Mouse (Mus musculus): ENCODE data around the gene Celf2. TPM values are rescaled to one million over a fixed set of nuclear protein-coding genes. Genes with fewer than 3 reads are reported as not detected.

Celf2 gene
- total RNA-seq, 1 experiment = 3.7 TPM

- H3K36me3 ChIP-seq (ENCODE audit: control insufficient read depth, insufficient read depth, low read length, poor library complexity, severe bottlenecking) = no peaks in the 10 kb centered on the region
- no peak overlapping the region for H3K9ac ChIP-seq (ENCODE audit: insufficient read depth, low read depth, low read length, poor library complexity, severe bottlenecking)
- H3K4me1 ChIP-seq (ENCODE audit: control insufficient read depth in 2 of 2, insufficient read depth in 2 of 2, low read length in 2 of 2, poor library complexity in 1 of 2) = no peaks in the 10 kb centered on the region
- DNase-seq (ENCODE audit: low read depth, low spot score) = no peak
- no peak overlapping the region for H3K27ac ChIP-seq (ENCODE audit: insufficient read depth, low read depth, low read length, poor library complexity, severe bottlenecking)
- TF ChIP-seq ZNF384 (IDR thresholded peaks at IDR 0.05; ENCODE audit: low read depth, low read length) = no peak
- TF ChIP-seq CHD2 (IDR thresholded peaks at IDR 0.05; ENCODE audit: low read depth, low read length) = no peak
- TF ChIP-seq HCFC1 (IDR thresholded peaks at IDR 0.05; ENCODE audit: borderline replicate concordance, insufficient read depth, low read length) = no peak
- no peak for TF ChIP-seq ZC3H11A (IDR thresholded peaks at IDR 0.05; ENCODE audit: borderline replicate concordance, low read depth, low read length)
- no peak for TF ChIP-seq MAFK (IDR thresholded peaks at IDR 0.05; ENCODE audit: insufficient read depth, low read depth, low read length)
- no peaks in the 10 kb centered on the region for H3K9me3 ChIP-seq (ENCODE audit: control insufficient read depth, insufficient read depth, low read depth, low read length)
- H3K4me3 ChIP-seq (ENCODE audit: insufficient read depth in 1 of 2, low read depth in 1 of 2, low read length in 2 of 2, poor library complexity in 1 of 2, severe bottlenecking in 1 of 2) = no peak overlapping the region
- in situ Hi-C loops (cut with MboI; ENCODE audit: low sequenced_read_pairs in 2 of 2, unreplicated experiment in 2 of 2) = no loop called here
These were observed 523.7 kb downstream of the Celf2 start for GRCm38 (mm10) chr2:6985706-6986105.

- Histone ChIP-seq H3K9me3 (ENCODE audit: control insufficient read depth, insufficient read depth, low read depth, low read length) (no peaks in the 10 kb centered on the region), H3K4me3 (ENCODE audit: insufficient read depth in 1 of 2, low read depth in 1 of 2, low read length in 2 of 2, poor library complexity in 1 of 2, severe bottlenecking in 1 of 2) (no peak overlapping the region), H3K36me3 (ENCODE audit: control insufficient read depth, insufficient read depth, low read length, poor library complexity, severe bottlenecking) (no peaks in the 10 kb centered on the region), H3K27ac (ENCODE audit: insufficient read depth, low read depth, low read length, poor library complexity, severe bottlenecking) (no peak overlapping the region), H3K4me1 (ENCODE audit: control insufficient read depth in 2 of 2, insufficient read depth in 2 of 2, low read length in 2 of 2, poor library complexity in 1 of 2) (no peaks in the 10 kb centered on the region), H3K9ac (ENCODE audit: insufficient read depth, low read depth, low read length, poor library complexity, severe bottlenecking) (no peak overlapping the region)
- no peak for TF ChIP-seq ZNF384 (IDR thresholded peaks at IDR 0.05; ENCODE audit: low read depth, low read length)
- TF ChIP-seq MAFK (IDR thresholded peaks at IDR 0.05; ENCODE audit: insufficient read depth, low read depth, low read length) = no peak
- TF ChIP-seq CHD2 (IDR thresholded peaks at IDR 0.05; ENCODE audit: low read depth, low read length) = no peak
- no peak for TF ChIP-seq HCFC1 (IDR thresholded peaks at IDR 0.05; ENCODE audit: borderline replicate concordance, insufficient read depth, low read length)
- no peak for TF ChIP-seq ZC3H11A (IDR thresholded peaks at IDR 0.05; ENCODE audit: borderline replicate concordance, low read depth, low read length)
- in situ Hi-C loops (cut with MboI; ENCODE audit: low sequenced_read_pairs in 2 of 2, unreplicated experiment in 2 of 2) = no loop called here
- no peak for DNase-seq (ENCODE audit: low read depth, low spot score)
These were observed 525.5 kb downstream of the Celf2 start for GRCm38 (mm10) chr2:6983902-6984301.

- no peaks in the 10 kb centered on the region for H3K4me1 ChIP-seq (ENCODE audit: control insufficient read depth in 2 of 2, insufficient read depth in 2 of 2, low read length in 2 of 2, poor library complexity in 1 of 2)
- no peak for TF ChIP-seq ZC3H11A (IDR thresholded peaks at IDR 0.05; ENCODE audit: borderline replicate concordance, low read depth, low read length)
- TF ChIP-seq MAFK (IDR thresholded peaks at IDR 0.05; ENCODE audit: insufficient read depth, low read depth, low read length) = peak; percentile 72
- TF ChIP-seq CHD2 (IDR thresholded peaks at IDR 0.05; ENCODE audit: low read depth, low read length) = no peak
- no peak for DNase-seq (ENCODE audit: low read depth, low spot score)
- no peak overlapping the region for H3K4me3 ChIP-seq (ENCODE audit: insufficient read depth in 1 of 2, low read depth in 1 of 2, low read length in 2 of 2, poor library complexity in 1 of 2, severe bottlenecking in 1 of 2)
- H3K9ac ChIP-seq (ENCODE audit: insufficient read depth, low read depth, low read length, poor library complexity, severe bottlenecking) = no peak overlapping the region
- in situ Hi-C loops (cut with MboI; ENCODE audit: low sequenced_read_pairs in 2 of 2, unreplicated experiment in 2 of 2) = no loop called here
- H3K27ac ChIP-seq (ENCODE audit: insufficient read depth, low read depth, low read length, poor library complexity, severe bottlenecking) = no peak overlapping the region
- H3K9me3 ChIP-seq (ENCODE audit: control insufficient read depth, insufficient read depth, low read depth, low read length) = no peaks in the 10 kb centered on the region
- no peaks in the 10 kb centered on the region for H3K36me3 ChIP-seq (ENCODE audit: control insufficient read depth, insufficient read depth, low read length, poor library complexity, severe bottlenecking)
These were observed 533.1 kb downstream of the Celf2 start for GRCm38 (mm10) chr2:6976300-6976699.

GRCm38 (mm10) chr2:6969228-6969627, 540.1 kb downstream of the Celf2 start:
- Histone ChIP-seq H3K36me3 (ENCODE audit: control insufficient read depth, insufficient read depth, low read length, poor library complexity, severe bottlenecking) (no peaks in the 10 kb centered on the region), H3K4me1 (ENCODE audit: control insufficient read depth in 2 of 2, insufficient read depth in 2 of 2, low read length in 2 of 2, poor library complexity in 1 of 2) (no peaks in the 10 kb centered on the region), H3K27ac (ENCODE audit: insufficient read depth, low read depth, low read length, poor library complexity, severe bottlenecking) (no peak overlapping the region), H3K9ac (ENCODE audit: insufficient read depth, low read depth, low read length, poor library complexity, severe bottlenecking) (no peak overlapping the region), H3K4me3 (ENCODE audit: insufficient read depth in 1 of 2, low read depth in 1 of 2, low read length in 2 of 2, poor library complexity in 1 of 2, severe bottlenecking in 1 of 2) (no peak overlapping the region), H3K9me3 (ENCODE audit: control insufficient read depth, insufficient read depth, low read depth, low read length) (no peaks in the 10 kb centered on the region)
- no peak for TF ChIP-seq ZC3H11A (IDR thresholded peaks at IDR 0.05; ENCODE audit: borderline replicate concordance, low read depth, low read length)
- TF ChIP-seq MAFK (IDR thresholded peaks at IDR 0.05; ENCODE audit: insufficient read depth, low read depth, low read length) = no peak
- no peak for TF ChIP-seq CHD2 (IDR thresholded peaks at IDR 0.05; ENCODE audit: low read depth, low read length)
- no peak for TF ChIP-seq HCFC1 (IDR thresholded peaks at IDR 0.05; ENCODE audit: borderline replicate concordance, insufficient read depth, low read length)
- TF ChIP-seq ZNF384 (IDR thresholded peaks at IDR 0.05; ENCODE audit: low read depth, low read length) = no peak
- in situ Hi-C loops (cut with MboI; ENCODE audit: low sequenced_read_pairs in 2 of 2, unreplicated experiment in 2 of 2) = no loop called here
- no peak for DNase-seq (ENCODE audit: low read depth, low spot score)

GRCm38 (mm10) chr2:6965243-6965642, 544.1 kb downstream of the Celf2 start:
- no peaks in the 10 kb centered on the region for H3K9me3 ChIP-seq (ENCODE audit: control insufficient read depth, insufficient read depth, low read depth, low read length)
- no peaks in the 10 kb centered on the region for H3K36me3 ChIP-seq (ENCODE audit: control insufficient read depth, insufficient read depth, low read length, poor library complexity, severe bottlenecking)
- H3K4me1 ChIP-seq (ENCODE audit: control insufficient read depth in 2 of 2, insufficient read depth in 2 of 2, low read length in 2 of 2, poor library complexity in 1 of 2) = no peaks in the 10 kb centered on the region
- TF ChIP-seq ZC3H11A (IDR thresholded peaks at IDR 0.05; ENCODE audit: borderline replicate concordance, low read depth, low read length) (no peak), ZNF384 (IDR thresholded peaks at IDR 0.05; ENCODE audit: low read depth, low read length) (no peak), HCFC1 (IDR thresholded peaks at IDR 0.05; ENCODE audit: borderline replicate concordance, insufficient read depth, low read length) (no peak), CHD2 (IDR thresholded peaks at IDR 0.05; ENCODE audit: low read depth, low read length) (no peak), MAFK (IDR thresholded peaks at IDR 0.05; ENCODE audit: insufficient read depth, low read depth, low read length) (peak; percentile 69)
- no peak overlapping the region for H3K27ac ChIP-seq (ENCODE audit: insufficient read depth, low read depth, low read length, poor library complexity, severe bottlenecking)
- no peak for DNase-seq (ENCODE audit: low read depth, low spot score)
- in situ Hi-C loops (cut with MboI; ENCODE audit: low sequenced_read_pairs in 2 of 2, unreplicated experiment in 2 of 2) = no loop called here
- no peak overlapping the region for H3K4me3 ChIP-seq (ENCODE audit: insufficient read depth in 1 of 2, low read depth in 1 of 2, low read length in 2 of 2, poor library complexity in 1 of 2, severe bottlenecking in 1 of 2)
- H3K9ac ChIP-seq (ENCODE audit: insufficient read depth, low read depth, low read length, poor library complexity, severe bottlenecking) = no peak overlapping the region

All from ES-E14 (cell line).